Mouse (Mus musculus) liver, adult 2 months (tissue): ENCODE results near the gene P2ry1. TPM values are rescaled to one million over a fixed set of nuclear protein-coding genes. Genes with fewer than 3 reads are reported as not detected.

Experiments used
- DNase-seq: peaks from one replicate; pipeline ENCODE4 v3.0.0-alpha.2; 2011; ENCODE audit warnings: low read depth, low spot score; ENCODE audit errors: extremely low read depth
- H3K27ac ChIP-seq: fragments of 200-500 bp; replicated peaks from 2 replicates; pipeline ENCODE4 v1.5.1; 2012; ENCODE audit warnings: low read depth, mild to moderate bottlenecking, control low read depth, inconsistent platforms, low read length; ENCODE audit not compliant: insufficient read depth
- H3K27me3 ChIP-seq: fragments of 200-500 bp; 2 replicates; pipeline ENCODE4 v1.6.1; 2012; ENCODE audit warnings: mild to moderate bottlenecking, moderate library complexity, low read length, inconsistent platforms; ENCODE audit not compliant: control insufficient read depth, insufficient read depth
- H3K36me3 ChIP-seq: fragments of 200-500 bp; 2 replicates; pipeline ENCODE4 v1.6.1; 2012; ENCODE audit warnings: low read length, inconsistent platforms; ENCODE audit not compliant: control insufficient read depth, insufficient read depth
- H3K4me1 ChIP-seq: fragments of 200-500 bp; 2 replicates; pipeline ENCODE4 v1.6.1; 2011; ENCODE audit warnings: low read length; ENCODE audit not compliant: control insufficient read depth, insufficient read depth
- H3K4me3 ChIP-seq: fragments of 200-500 bp; 2 replicates; pipeline ENCODE4 v1.5.1; 2011; ENCODE audit warnings: low read depth, mild to moderate bottlenecking, control low read depth, low read length, moderate library complexity; ENCODE audit not compliant: insufficient read depth
- H3K79me2 ChIP-seq: fragments of 200-500 bp; 2 replicates; pipeline ENCODE4 v1.6.1; 2012; ENCODE audit warnings: inconsistent platforms, mild to moderate bottlenecking, low read length, moderate library complexity; ENCODE audit not compliant: control insufficient read depth, insufficient read depth
- H3K9ac ChIP-seq: fragments of 200-500 bp; 2 replicates; pipeline ENCODE4 v1.6.1; 2012; ENCODE audit warnings: low read depth, mild to moderate bottlenecking, control low read depth, inconsistent platforms, low read length
- CTCF ChIP-seq: fragments of 200-500 bp; IDR thresholded peaks from 2 replicates; pipeline ENCODE4 v1.5.1; 2011; ENCODE audit warnings: low read depth, low read length, control low read depth
- POLR2A ChIP-seq: fragments of 200-500 bp; IDR thresholded peaks from 2 replicates; pipeline ENCODE4 v1.6.1; 2011; ENCODE audit warnings: low read length, control low read depth; ENCODE audit not compliant: insufficient read depth; ENCODE audit errors: extremely low read depth
- WGBS: fragments of 180-500 bp; shearing (Covaris S2); methylation state at CpG from one replicate; pipeline ENCODE4 v1.1.7; 2018; 5-methylcytosine and 5-hydroxymethylcytosine counted together
- polyA plus RNA-seq: library from polyadenylated mRNA; depleted of rRNA; stranded (reverse); fragments of >200 nt; gene quantifications from 2 replicates; pipeline ENCODE4 v1.2.3, GENCODE M21; 2012
- total RNA-seq: library from RNA; depleted of rRNA; stranded (reverse); fragments of >200 nt; gene quantifications from 2 replicates; pipeline ENCODE4 v1.2.3, GENCODE M21; 2014

P2ry1 gene
- total and polyA plus RNA-seq, 2 experiments, result 3.7 to 11.7 TPM

GRCm38 (mm10) chr3:61039916-61040315 lies 37.3 kb downstream of the P2ry1 start:
- Histone ChIP-seq H3K9ac (no peak overlapping the region), H3K36me3 (no peaks in the 10 kb centered on the region), H3K79me2 (no peaks in the 10 kb centered on the region), H3K4me1 (no peaks in the 10 kb centered on the region), H3K27me3 (no peaks in the 10 kb centered on the region), H3K27ac (no peak overlapping the region), H3K4me3 (no peak overlapping the region)
- WGBS, result 86% methylated on average over 5 of the region's 5 CpGs
- no peak for DNase-seq
- TF ChIP-seq CTCF (no peak), POLR2A (no peak)

GRCm38 (mm10) chr3:61049976-61050672 lies 47.5 kb downstream of the P2ry1 start:
- Histone ChIP-seq H3K4me3 (no peak overlapping the region), H3K27me3 (no peaks in the 10 kb centered on the region), H3K79me2 (no peaks in the 10 kb centered on the region), H3K4me1 (no peaks in the 10 kb centered on the region), H3K9ac (no peak overlapping the region), H3K36me3 (no peaks in the 10 kb centered on the region), H3K27ac (no peak overlapping the region)
- no peak for TF ChIP-seq POLR2A
- no peak for TF ChIP-seq CTCF
- WGBS, result 88% methylated on average over 3 of the region's 3 CpGs
- no peak for DNase-seq
